Mouse (Mus musculus): Measurements from ENCODE around the gene Vezf1.

DNA sequence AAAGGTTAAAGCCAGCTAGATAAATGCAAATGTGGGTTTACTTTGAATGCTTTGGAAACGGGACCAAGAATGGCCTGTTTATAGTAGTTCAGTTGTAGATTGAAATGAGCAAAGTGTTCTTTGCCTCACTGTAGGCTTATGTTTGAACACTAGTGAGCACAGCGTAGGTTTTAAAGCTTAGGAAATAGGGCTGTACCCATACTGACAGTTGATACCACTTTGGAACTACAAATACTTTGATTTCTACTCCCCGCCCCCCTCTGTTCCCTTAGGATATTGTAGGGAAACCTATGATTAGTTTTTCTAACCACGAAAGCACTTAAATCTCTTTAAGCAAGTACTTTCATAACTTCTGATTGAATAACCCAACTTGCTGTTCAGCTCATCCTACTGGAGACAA, 15.4 kb upstream of the Vezf1 start:
- TF ChIP-seq POLR2A (IDR thresholded peaks at IDR 0.05; ENCODE audit: insufficient read depth, low read depth, low read length) (no peak), CTCF (IDR thresholded peaks at IDR 0.05; ENCODE audit: insufficient read depth, low read depth, low read length) (no peak)
